Mouse (Mus musculus) liver, embryonic 11.5 days (tissue): ENCODE results near the gene Akap13. TPM values are rescaled to one million over a fixed set of nuclear protein-coding genes. Genes with fewer than 3 reads are reported as not detected.

ENCODE experiments used
- ATAC-seq: fragments of 200-750 bp; cut with Nextera tagmentation; replicated peaks from 2 replicates; pipeline ENCODE4 v1.8.0; 2017; ENCODE audit warnings: moderate number of reproducible peaks, mild to moderate bottlenecking, moderate TSS enrichment, moderate library complexity; ENCODE audit not compliant: low FRiP score
- DNase-seq: peaks from one replicate; pipeline ENCODE4 v3.0.0-alpha.2; 2017; ENCODE audit warnings: low spot score
- H3K27ac ChIP-seq: fragments of 300-500 bp; sonication (generic); 2 replicates; pipeline ENCODE4 v1.5.1; 2014; ENCODE audit warnings: mild to moderate bottlenecking, low read depth, low read length, control low read depth
- H3K27me3 ChIP-seq: fragments of 300-500 bp; sonication (generic); replicated peaks from 2 replicates; pipeline ENCODE4 v1.6.1; 2014; ENCODE audit warnings: low read length, mixed read lengths; ENCODE audit not compliant: control insufficient read depth, insufficient read depth
- H3K36me3 ChIP-seq: fragments of 300-500 bp; sonication (generic); 2 replicates; pipeline ENCODE4 v1.6.1; 2014; ENCODE audit warnings: mild to moderate bottlenecking, low read length, moderate library complexity, mixed read lengths; ENCODE audit not compliant: control insufficient read depth, insufficient read depth
- H3K4me1 ChIP-seq: fragments of 300-500 bp; sonication (generic); replicated peaks from 2 replicates; pipeline ENCODE4 v1.6.1; 2014; ENCODE audit warnings: low read length, mixed read lengths; ENCODE audit not compliant: control insufficient read depth, insufficient read depth
- H3K4me2 ChIP-seq: fragments of 300-500 bp; sonication (generic); 2 replicates; pipeline ENCODE4 v1.6.1; 2014; ENCODE audit warnings: mild to moderate bottlenecking, control low read depth, moderate library complexity
- H3K4me3 ChIP-seq: fragments of 300-500 bp; sonication (generic); 2 replicates; pipeline ENCODE4 v1.5.1; 2014; ENCODE audit warnings: low read depth, low read length, control low read depth
- H3K9ac ChIP-seq: fragments of 300-500 bp; sonication (generic); 2 replicates; pipeline ENCODE4 v1.6.1; 2014; ENCODE audit warnings: low read depth, low read length, control low read depth
- H3K9me3 ChIP-seq: fragments of 300-500 bp; sonication (generic); 2 replicates; pipeline ENCODE4 v1.6.1; 2016; ENCODE audit warnings: low read length, inconsistent platforms, mixed read lengths; ENCODE audit not compliant: control insufficient read depth
- WGBS: fragments of 180-500 bp; shearing (Covaris S2); extraction: QIAGEN DNeasy Blood & Tissue Kit; methylation state at CpG from one replicate; pipeline ENCODE4 v1.1.7; 2014; 5-methylcytosine and 5-hydroxymethylcytosine counted together
- polyA plus RNA-seq: library from polyadenylated mRNA; unstranded; fragments of >200 nt; fragmentation: Nextera tagmentation; extraction: Ambion mirVana; gene quantifications from 2 replicates; pipeline ENCODE4 v1.2.1, GENCODE M21; 2014

Akap13 gene
- polyA plus RNA-seq, 1 experiment from 2014 or later: 30.7 TPM

- Histone ChIP-seq H3K27ac (no peak overlapping the region), H3K9ac (no peak overlapping the region), H3K36me3 (no peaks in the 10 kb centered on the region), H3K4me3 (no peak overlapping the region), H3K9me3 (no peaks in the 10 kb centered on the region), H3K4me1 (0 out of 2 replicates have a peak, but pooled peaks cover 4% of the 10 kb centered on the region), H3K4me2 (no peak overlapping the region), H3K27me3 (no peaks in the 10 kb centered on the region)
- no peak for DNase-seq
- 57% methylated on average over 1 of the region's 1 CpGs for WGBS
- no peak for ATAC-seq
Measured at GRCm38 (mm10) chr7:75668396-75668795, 213.1 kb downstream of the Akap13 start.

GRCm38 (mm10) chr7:75669416-75669815 is 214.1 kb downstream of the Akap13 start:
- DNase-seq (no peak), ATAC-seq (0 out of 2 replicates have a peak, but pooled peaks have one; percentile 20)
- H3K27me3 ChIP-seq: no peaks in the 10 kb centered on the region
- no peak overlapping the region for H3K9ac ChIP-seq
- H3K27ac ChIP-seq: peak overlapping the region; percentile 8; the same call in 1 of the 2 replicates
- H3K4me2 ChIP-seq: peak overlapping the region; percentile 26; the same call in 1 of the 2 replicates
- no peaks in the 10 kb centered on the region for H3K36me3 ChIP-seq
- H3K4me1 ChIP-seq: 0 out of 2 replicates have a peak, but pooled peaks cover 4% of the 10 kb centered on the region
- H3K4me3 ChIP-seq: no peak overlapping the region
- 36% methylated on average over 6 of the region's 6 CpGs for WGBS
- no peaks in the 10 kb centered on the region for H3K9me3 ChIP-seq

GRCm38 (mm10) chr7:75679631-75680030 is 224.3 kb downstream of the Akap13 start:
- Histone ChIP-seq H3K4me2 (no peak overlapping the region), H3K9me3 (no peaks in the 10 kb centered on the region), H3K4me3 (no peak overlapping the region), H3K36me3 (peaks cover 6% of the 10 kb centered on the region; the same call in 1 of the 2 replicates), H3K27me3 (no peaks in the 10 kb centered on the region), H3K9ac (no peak overlapping the region), H3K27ac (no peak overlapping the region), H3K4me1 (no peaks in the 10 kb centered on the region)
- no peak for DNase-seq
- WGBS: 91% methylated on average over 9 of the region's 9 CpGs
- ATAC-seq: no peak

- no peaks in the 10 kb centered on the region for H3K4me1 ChIP-seq
- ATAC-seq: no peak
- no peak overlapping the region for H3K4me3 ChIP-seq
- H3K9ac ChIP-seq: no peak overlapping the region
- no peaks in the 10 kb centered on the region for H3K27me3 ChIP-seq
- 81% methylated on average over 1 of the region's 1 CpGs for WGBS
- H3K27ac ChIP-seq: no peak overlapping the region
- DNase-seq: no peak
- H3K9me3 ChIP-seq: no peaks in the 10 kb centered on the region
- no peak overlapping the region for H3K4me2 ChIP-seq
- no peaks in the 10 kb centered on the region; the same call in 1 of the 2 replicates for H3K36me3 ChIP-seq
Measured at GRCm38 (mm10) chr7:75682901-75683300, 227.6 kb downstream of the Akap13 start.

GRCm38 (mm10) chr7:75683410-75683809 is 228.1 kb downstream of the Akap13 start:
- H3K27ac ChIP-seq: no peak overlapping the region
- no peak overlapping the region for H3K9ac ChIP-seq
- H3K4me3 ChIP-seq: no peak overlapping the region
- ATAC-seq (no peak), DNase-seq (no peak)
- no peaks in the 10 kb centered on the region for H3K4me1 ChIP-seq
- H3K36me3 ChIP-seq: peaks cover 3% of the 10 kb centered on the region
- H3K27me3 ChIP-seq: no peaks in the 10 kb centered on the region
- no peaks in the 10 kb centered on the region for H3K9me3 ChIP-seq
- 95% methylated on average over 6 of the region's 6 CpGs for WGBS
- H3K4me2 ChIP-seq: no peak overlapping the region

- 90% methylated on average over 3 of the region's 3 CpGs for WGBS
- Histone ChIP-seq H3K27me3 (no peaks in the 10 kb centered on the region), H3K4me3 (no peak overlapping the region), H3K27ac (no peak overlapping the region), H3K36me3 (peaks cover 8% of the 10 kb centered on the region), H3K4me1 (no peaks in the 10 kb centered on the region), H3K9ac (no peak overlapping the region), H3K9me3 (no peaks in the 10 kb centered on the region), H3K4me2 (no peak overlapping the region)
- no peak for DNase-seq
- no peak for ATAC-seq
Measured at GRCm38 (mm10) chr7:75684976-75685375, 229.6 kb downstream of the Akap13 start.

- no peak for DNase-seq
- 52% methylated on average over 7 of the region's 7 CpGs for whole genome bisulfite sequencing
- H3K36me3 ChIP-seq: peaks cover 8% of the 10 kb centered on the region
Measured at GRCm38 (mm10) chr7:75686046-75686826, 230.9 kb downstream of the Akap13 start.

GRCm38 (mm10) chr7:75686827-75687164 is 231.5 kb downstream of the Akap13 start:
- DNase-seq: no peak
- Histone ChIP-seq H3K9me3 (no peaks in the 10 kb centered on the region), H3K4me2 (no peak overlapping the region), H3K27me3 (no peaks in the 10 kb centered on the region), H3K4me3 (no peak overlapping the region), H3K27ac (no peak overlapping the region), H3K9ac (no peak overlapping the region), H3K4me1 (no peaks in the 10 kb centered on the region), H3K36me3 (peaks cover 8% of the 10 kb centered on the region)
- 88% methylated on average over 1 of the region's 1 CpGs for WGBS
- ATAC-seq: no peak

More at GRCm38 (mm10) chr7:75686046-75686826, 230.9 kb downstream of the Akap13 start:
- Histone ChIP-seq H3K4me1 (no peaks in the 10 kb centered on the region), H3K9me3 (no peaks in the 10 kb centered on the region), H3K4me3 (no peak overlapping the region), H3K9ac (no peak overlapping the region), H3K27ac (no peak overlapping the region), H3K27me3 (no peaks in the 10 kb centered on the region), H3K4me2 (0 out of 2 replicates have a peak overlapping the region, but pooled peaks have one; percentile 4)
- no peak for ATAC-seq

GRCm38 (mm10) chr7:75688144-75688543 is 232.8 kb downstream of the Akap13 start:
- WGBS: 86% methylated on average over 3 of the region's 3 CpGs
- no peaks in the 10 kb centered on the region for H3K4me1 ChIP-seq
- H3K27ac ChIP-seq: no peak overlapping the region
- no peaks in the 10 kb centered on the region for H3K9me3 ChIP-seq
- H3K27me3 ChIP-seq: no peaks in the 10 kb centered on the region
- ATAC-seq (no peak), DNase-seq (no peak)
- H3K36me3 ChIP-seq: peaks cover 8% of the 10 kb centered on the region
- H3K4me3 ChIP-seq: no peak overlapping the region
- no peak overlapping the region for H3K9ac ChIP-seq
- no peak overlapping the region for H3K4me2 ChIP-seq
